ENCODE assay signal across 20 mouse cellular contexts in genomic region chr7:16846775-16847174, GRCm38 (mm10). TPM values are rescaled to one million over a fixed set of nuclear protein-coding genes. Genes with fewer than 3 reads are reported as not detected.
"Had no signal": no experiment of that assay in that cellular context is flagged by ENCODE, and none has a peak within 500 bp of the region (broad histone marks: within the 10 kb centered on the region; RNA-seq: fewer than 3 reads in every experiment).

No protein-coding gene starts in this region.

- DNase-seq: liver, postnatal 0 days; lung, adult 2 months; lung, postnatal 14 days; lung, postnatal 36 days; retina, postnatal 1 day; right cerebral cortex, adult 18-20 months; right cerebral cortex, postnatal 25 days; right cerebral cortex, postnatal 4 days; spleen, adult 18-20 months; thymus, adult 18-20 months; thymus, postnatal 25 days had no signal

- H3K27ac ChIP-seq: liver, embryonic 15.5 days; macrophage; midbrain, embryonic 13.5 days; midbrain, embryonic 15.5 days; neural tube, embryonic 13.5 days; neural tube, embryonic 15.5 days had no signal

- H3K4me3 ChIP-seq: liver, embryonic 15.5 days; lung, embryonic 15.5 days; midbrain, embryonic 13.5 days; midbrain, embryonic 15.5 days; neural tube, embryonic 13.5 days; neural tube, embryonic 15.5 days had no signal

RNA-seq across cellular contexts. Expression of gene Dact3, which starts 28.3 kb away (rescaled TPM):
- total RNA-seq: monocyte, adult 5-6 weeks had no signal

RNA-seq across cellular contexts. Expression of gene Gng8, which starts 44.8 kb away (rescaled TPM):
- total RNA-seq: megakaryocyte progenitor cell, adult 5-6 weeks; monocyte, adult 5-6 weeks had no signal
